Mouse (Mus musculus) ES-E14 (cell line): Measurements from ENCODE around the gene Abcg1.

Experiments used
- CHD2 ChIP-seq: IDR thresholded peaks from 2 replicates; pipeline ENCODE4 v1.6.1; 2014; ENCODE audit warnings: mild to moderate bottlenecking, low read depth, low read length, inconsistent platforms
- HCFC1 ChIP-seq: IDR thresholded peaks from 2 replicates; pipeline ENCODE4 v1.6.1; 2012; ENCODE audit warnings: low read length, inconsistent platforms, borderline replicate concordance; ENCODE audit not compliant: insufficient read depth
- MAFK ChIP-seq: IDR thresholded peaks from 2 replicates; pipeline ENCODE4 v1.6.1; 2014; ENCODE audit warnings: mild to moderate bottlenecking, low read depth, low read length, inconsistent platforms; ENCODE audit not compliant: insufficient read depth
- ZC3H11A ChIP-seq: IDR thresholded peaks from 2 replicates; pipeline ENCODE4 v1.6.1; 2012; ENCODE audit warnings: low read depth, mild to moderate bottlenecking, inconsistent platforms, low read length, borderline replicate concordance
- ZNF384 ChIP-seq: IDR thresholded peaks from 2 replicates; pipeline ENCODE4 v1.6.1; 2012; ENCODE audit warnings: low read depth, low read length, inconsistent platforms

- no peak for TF ChIP-seq ZNF384
- TF ChIP-seq HCFC1 = no peak
- no peak for TF ChIP-seq MAFK
- TF ChIP-seq CHD2 = no peak
- no peak for TF ChIP-seq ZC3H11A
Observed at GRCm38 (mm10) chr17:31040421-31040820, 17.1 kb upstream of the Abcg1 start.
